Mouse (Mus musculus): ENCODE measurements around the gene Upk3b.

DNA sequence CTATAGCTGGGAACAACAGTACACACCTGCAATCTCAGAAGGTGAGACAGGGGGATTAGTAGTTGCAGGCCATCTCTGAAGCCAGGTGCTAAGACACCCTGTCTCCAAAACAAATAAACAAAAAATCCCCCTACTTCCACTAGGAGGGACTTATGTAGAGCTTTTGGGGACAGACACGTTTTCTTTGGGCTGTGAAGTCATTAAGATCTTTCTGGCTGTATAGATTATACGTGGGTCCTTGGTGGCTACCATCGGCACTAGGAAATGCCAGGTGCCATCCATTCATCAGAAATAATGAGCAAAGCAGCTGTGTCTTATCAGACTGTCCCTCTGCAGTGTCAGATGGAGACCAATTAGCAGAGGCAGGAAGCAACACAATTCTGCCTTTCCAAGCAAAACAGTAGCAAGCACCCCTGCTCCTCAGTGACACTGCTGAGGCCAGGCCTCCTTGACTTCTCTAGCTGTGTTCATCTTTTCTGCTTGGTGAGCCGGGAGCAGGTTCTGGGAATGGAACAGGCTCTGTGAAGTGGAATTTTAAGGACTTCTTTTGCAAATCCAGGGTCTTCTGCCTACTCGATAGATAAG lies 44.8 kb upstream of the Upk3b start:
- no peak for TF ChIP-seq CTCF (IDR thresholded peaks at IDR 0.05; ENCODE audit: control insufficient read depth, insufficient read depth, insufficient read length)
- no peak for TF ChIP-seq USF1 (IDR thresholded peaks at IDR 0.05; ENCODE audit: low read depth)
- no peak for TF ChIP-seq MYOG (IDR thresholded peaks at IDR 0.05; ENCODE audit: control insufficient read depth, extremely low read depth, insufficient read length)
- TF ChIP-seq MAX (IDR thresholded peaks at IDR 0.05), result no peak

Measured in C2C12 (cell line).